Mouse (Mus musculus) cerebellum, adult 11-12 months (tissue): ENCODE measurements at regions not wholly inside any gene's neighbourhood (a gene's known extent, or its start where the extent isn't known, plus 50 kb on each side); places are given as distances from the start of the nearest gene placed in this dataset.
A peak's percentile ranks its signal among the peaks of the same experiment; 100 is the strongest.

Experiments used
- DNase-seq: peaks from one replicate; pipeline ENCODE4 v3.0.0; 2022

- DNase-seq: no peak
Observed at GRCm38 (mm10) chrX:11726524-11727231, 399.1 kb downstream of the H2al1j start.

- no peak for DNase-seq
Observed at GRCm38 (mm10) chrX:11728481-11728880, 400.9 kb downstream of the H2al1j start.

- no peak for DNase-seq
Observed at GRCm38 (mm10) chrX:11729992-11730391, 402.4 kb downstream of the H2al1j start.

GRCm38 (mm10) chrX:11732371-11732770 is 404.7 kb downstream of the H2al1j start:
- no peak for DNase-seq

GRCm38 (mm10) chrX:11734505-11735435 is 407.1 kb downstream of the H2al1j start:
- no peak for DNase-seq

DNA sequence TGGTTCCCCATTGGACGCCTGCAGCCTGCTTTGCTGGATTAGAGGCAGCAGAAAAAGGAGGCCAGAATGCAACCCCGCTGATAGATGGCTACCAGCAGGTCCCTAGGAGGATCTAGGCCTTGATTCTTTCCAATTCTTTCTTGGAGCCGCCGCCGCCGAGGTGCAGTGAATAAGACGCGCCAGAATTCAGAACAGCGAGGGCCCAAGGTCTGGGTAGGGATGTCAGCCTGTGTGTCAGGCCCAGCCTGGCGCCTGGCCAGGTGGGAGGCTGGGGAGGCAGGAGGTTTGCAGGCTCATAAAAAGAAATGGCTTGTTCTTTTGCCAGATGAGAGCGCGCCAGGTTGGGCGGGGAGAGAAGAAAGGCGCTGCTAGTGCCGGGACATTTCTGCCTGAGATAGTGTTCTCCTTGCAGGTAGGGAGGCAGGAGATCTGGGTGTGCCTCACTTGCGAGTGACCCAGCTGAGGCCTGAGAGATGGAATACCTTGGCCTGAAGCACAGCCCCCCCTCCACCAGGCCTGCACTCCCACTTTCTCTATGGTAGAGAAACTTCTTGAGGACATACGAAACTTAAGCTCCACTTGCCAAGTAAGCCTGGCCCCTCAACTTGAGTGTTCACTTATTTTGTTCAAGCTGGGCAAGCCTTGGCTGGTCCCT is 408.0 kb downstream of the H2al1j start:
- peak; percentile 78 for DNase-seq

DNA sequence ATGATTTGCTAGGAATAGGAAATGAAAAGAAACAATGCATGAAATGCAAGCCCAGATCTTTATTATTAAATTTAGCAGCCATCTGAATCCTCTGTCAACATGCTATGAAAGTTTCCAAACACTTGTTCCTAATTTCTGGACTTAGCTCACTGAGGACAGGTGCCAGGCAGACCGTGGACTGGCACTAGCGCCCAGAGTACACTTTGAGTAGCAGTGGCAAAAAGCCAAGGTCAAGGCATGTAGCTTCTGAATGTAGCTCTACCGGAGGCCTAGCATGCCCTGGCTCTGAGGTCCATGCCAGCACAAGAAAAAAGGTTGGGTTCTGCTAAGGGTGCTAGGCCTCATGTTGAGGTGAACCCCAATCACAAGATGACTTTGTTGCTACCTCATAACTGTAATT is 408.9 kb downstream of the H2al1j start:
- DNase-seq: no peak

GRCm38 (mm10) chrX:11739565-11739964 is 411.9 kb downstream of the H2al1j start:
- DNase-seq: no peak

GRCm38 (mm10) chrX:11745911-11746310 is 414.2 kb downstream of the Bcor start:
- no peak for DNase-seq

DNA sequence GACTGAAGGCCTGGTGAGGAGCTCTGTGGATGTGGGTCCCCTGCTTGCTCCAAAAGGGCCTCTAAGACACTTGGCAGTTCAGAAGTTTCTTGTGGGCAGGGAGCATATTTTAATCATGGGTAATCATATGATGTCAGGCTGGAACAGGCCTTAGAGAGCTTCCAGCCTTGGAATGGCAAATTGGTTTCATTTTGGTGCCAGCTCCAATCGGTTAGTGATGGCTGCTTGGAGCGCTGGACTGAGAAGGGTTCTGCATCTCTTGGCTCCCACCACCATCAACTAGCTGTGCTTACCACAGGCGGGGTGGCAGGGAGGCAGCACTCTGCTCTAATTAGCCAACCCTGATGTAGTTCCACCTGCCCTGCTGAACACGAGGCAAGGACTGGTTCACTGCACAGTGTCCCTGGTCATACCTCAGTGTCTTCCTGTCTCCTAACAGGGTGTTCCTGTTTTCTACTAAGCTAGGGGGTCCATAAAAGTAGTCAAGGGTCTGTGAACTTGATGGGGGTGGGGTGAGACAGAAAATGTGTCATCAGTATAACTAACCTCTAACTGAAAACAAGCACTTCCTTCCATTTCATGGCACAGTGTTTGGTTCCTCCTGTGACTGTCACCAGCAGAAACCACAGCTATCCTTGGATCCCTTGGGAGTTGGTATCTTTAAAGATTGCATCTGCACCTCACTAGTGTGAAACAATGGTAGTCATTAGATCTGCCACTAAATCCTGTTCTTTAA is 412.6 kb downstream of the Bcor start:
- no peak for DNase-seq

GRCm38 (mm10) chrX:11748278-11748677 is 411.9 kb downstream of the Bcor start:
- peak; percentile 59 for DNase-seq

DNA sequence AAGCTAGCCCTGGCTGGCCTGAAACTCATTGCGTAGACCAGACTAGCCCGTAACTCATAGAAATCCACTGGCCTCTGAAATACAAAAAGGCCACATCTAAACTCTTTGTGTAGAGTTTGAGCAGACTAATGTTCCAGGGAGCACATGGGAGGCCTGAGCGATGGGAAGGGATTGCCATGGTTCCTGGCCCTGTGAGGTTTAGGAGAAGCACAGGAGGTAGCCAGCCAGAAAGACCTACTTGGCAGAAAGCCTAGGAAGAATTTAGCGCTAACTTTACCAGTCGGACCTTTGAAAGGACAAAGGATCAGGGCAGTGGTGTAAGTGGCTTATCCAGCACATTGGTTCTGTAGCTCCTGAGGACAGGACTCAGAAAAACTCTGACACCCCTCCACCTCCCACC is 407.6 kb downstream of the Bcor start:
- no peak for DNase-seq

GRCm38 (mm10) chrX:11752973-11753590 is 407.1 kb downstream of the Bcor start:
- DNase-seq: no peak

DNA sequence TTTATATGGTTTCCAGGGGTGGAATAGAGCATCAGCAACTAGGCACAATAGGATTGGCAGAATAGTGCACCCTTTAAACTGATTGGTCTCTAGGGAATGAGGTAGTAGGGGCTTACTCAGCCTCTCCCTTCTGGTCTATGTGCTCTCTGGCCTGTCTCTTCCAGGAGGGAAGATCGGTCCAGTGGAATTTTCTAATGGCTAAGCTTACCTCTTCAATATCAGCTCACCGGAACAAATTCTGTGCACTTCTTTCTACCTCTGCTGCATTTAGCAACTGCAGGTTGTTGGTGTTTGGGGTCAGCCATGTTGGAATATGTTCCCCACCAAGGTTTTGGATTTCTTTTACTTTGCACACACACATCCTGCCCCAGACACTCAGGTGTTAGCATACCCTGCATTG is 405.1 kb downstream of the Bcor start:
- DNase-seq: no peak

DNA sequence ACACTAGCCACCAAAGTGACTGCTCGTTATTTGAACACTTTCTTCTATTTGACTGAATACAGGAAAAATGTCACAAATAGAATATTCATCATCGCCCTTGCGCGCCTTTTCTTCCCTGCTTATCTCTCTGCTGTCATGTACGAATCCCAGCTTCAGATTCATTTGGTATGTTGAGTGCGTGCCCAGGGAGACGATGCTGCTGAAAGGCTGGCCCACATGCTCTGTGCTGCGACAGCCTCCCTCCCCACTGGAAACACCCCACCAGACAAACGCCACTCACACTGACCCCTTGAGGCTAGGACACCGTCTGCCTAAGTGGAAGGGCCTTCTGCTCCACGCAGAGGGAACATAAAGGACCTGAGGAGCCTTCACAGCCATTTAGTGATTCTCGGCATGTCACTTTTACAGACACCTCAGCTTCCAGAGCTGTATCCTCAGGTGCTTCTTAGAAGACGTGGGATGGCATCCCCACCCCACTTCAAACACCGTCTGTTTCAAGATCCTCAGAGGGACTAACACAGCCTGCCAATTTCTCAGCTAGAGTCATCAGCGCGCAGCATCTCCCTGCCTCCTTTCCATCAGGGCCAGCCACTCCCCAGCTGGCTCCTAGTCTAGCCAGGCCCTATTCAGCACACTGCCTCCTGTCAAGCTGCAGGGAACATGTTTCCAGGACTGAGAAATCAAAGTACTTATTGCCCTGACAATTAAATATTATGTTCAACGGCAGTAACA is 396.6 kb downstream of the Bcor start:
- peak; percentile 15 for DNase-seq

- no peak for DNase-seq
Observed at GRCm38 (mm10) chrX:11776236-11776899, 383.8 kb downstream of the Bcor start.

- no peak for DNase-seq
Observed at GRCm38 (mm10) chrX:11795010-11795409, 365.1 kb downstream of the Bcor start.

DNA sequence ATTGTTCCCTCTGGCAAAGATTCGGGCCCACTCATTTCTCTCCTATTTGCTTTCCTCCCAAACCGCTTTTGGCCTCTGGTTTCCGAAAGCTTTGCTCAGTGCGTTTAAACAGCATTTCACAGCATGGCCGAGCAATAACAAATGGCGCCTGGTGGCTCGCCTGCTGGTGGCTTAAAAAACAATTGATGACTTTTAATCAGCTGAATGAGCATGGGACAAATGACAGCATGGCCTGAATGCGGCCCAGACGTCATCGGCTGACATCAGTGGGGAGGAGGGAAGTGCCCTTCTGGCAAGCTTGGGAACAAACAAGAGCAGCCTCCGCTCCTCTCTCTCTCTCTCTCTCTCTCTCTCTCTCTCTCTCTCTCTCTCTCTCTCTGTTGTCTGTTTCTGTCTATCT is 362.3 kb downstream of the Bcor start:
- peak; percentile 43 for DNase-seq

DNA sequence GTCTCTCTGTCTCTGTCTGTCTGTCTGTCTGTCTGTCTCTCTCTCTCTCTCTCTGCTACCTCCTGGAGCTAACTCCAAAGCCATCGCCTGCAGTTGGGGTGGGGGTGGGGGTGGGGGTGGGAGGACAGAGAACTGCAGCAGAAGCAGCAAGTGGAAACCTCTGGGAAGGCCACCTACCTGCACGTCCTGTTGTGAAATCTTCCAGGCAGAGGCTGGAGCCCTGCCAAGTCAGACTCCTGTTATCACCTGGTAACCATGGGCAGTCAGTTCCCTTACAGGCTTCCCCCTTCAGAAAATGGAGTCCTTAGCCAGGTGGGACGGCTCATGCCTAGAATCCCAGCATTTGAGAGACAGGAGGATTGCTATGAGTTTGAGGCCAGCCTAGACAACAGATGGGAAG is 361.8 kb downstream of the Bcor start:
- DNase-seq: no peak

DNA sequence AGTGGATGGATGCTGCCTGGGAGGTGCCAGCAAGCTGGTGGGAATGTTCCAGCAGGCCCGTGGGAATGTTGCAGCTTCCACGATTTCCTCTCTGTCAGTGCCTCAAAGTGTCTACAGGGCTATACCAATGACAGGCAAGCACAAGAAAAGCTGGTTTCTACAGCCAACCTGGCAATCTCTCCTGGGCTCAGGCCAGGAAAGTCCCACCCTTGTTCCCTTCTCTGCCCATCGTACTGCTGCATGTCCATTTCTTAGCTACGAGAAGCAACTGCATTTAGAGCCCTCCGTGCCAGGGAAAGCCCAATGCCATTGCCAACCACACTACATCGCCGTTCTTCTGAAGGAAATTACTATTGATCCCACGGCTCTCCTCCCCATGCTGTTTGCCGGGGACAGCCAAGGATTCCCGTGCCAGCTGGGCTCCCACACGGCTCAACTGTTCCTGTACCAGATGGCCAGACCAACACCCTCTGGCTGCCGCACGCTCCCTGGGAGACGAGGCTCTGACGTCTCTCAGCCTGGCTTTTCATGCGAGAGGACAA is 359.7 kb downstream of the Bcor start:
- peak; percentile 82 for DNase-seq

DNA sequence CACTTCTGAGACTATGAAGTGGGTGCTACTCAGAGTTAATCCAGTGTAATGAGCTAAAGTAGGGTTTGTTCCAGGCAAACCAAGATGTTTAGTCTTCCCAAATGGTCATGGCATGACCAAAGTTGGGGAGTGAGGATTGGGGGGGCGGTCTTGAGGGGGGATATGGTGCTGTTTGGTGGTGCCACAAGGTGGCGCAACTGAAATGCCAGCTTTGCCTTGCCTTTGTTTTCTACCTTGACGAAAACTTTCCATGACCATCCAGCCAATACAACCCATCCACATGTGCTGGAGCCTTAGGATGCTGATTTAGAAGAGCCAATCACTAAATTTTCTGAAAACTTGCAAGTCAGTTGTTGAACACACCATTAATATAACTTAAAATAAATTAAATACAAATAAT is 358.9 kb downstream of the Bcor start:
- DNase-seq: no peak
